8 mouse cellular contexts compared by ENCODE assay signal in genomic region chr6:71804061-71804829, GRCm38 (mm10). TPM values are rescaled to one million over a fixed set of nuclear protein-coding genes. Genes with fewer than 3 reads are reported as not detected.
DNase-seq lines count a peak whose midpoint lies in the region; ATAC-seq and TF ChIP-seq lines count a peak whose summit lies in the region.

No protein-coding gene starts in this region.

- peak; percentile 93 to 98 (median 97); a peak in 5 of 6 replicates for TF ChIP-seq CTCF in MEL (IDR thresholded peaks at IDR 0.05 in 2 of 3, conservative IDR thresholded peaks at IDR 0.05 in 1 of 3; ENCODE audit: control insufficient read depth in 1 of 3, insufficient read depth in 1 of 3, low read depth in 2 of 3, low read length in 3 of 3, poor library complexity in 1 of 3, severe bottlenecking in 1 of 3)

- H3K27me3 ChIP-seq in MEL (ENCODE audit: control insufficient read depth in 1 of 2, insufficient read depth in 2 of 2, low read length in 2 of 2) = no peaks in the 10 kb centered on the region
- H3K27me3 ChIP-seq in forebrain, embryonic 12.5 days = no peaks in the 10 kb centered on the region
- H3K27me3 ChIP-seq in liver, embryonic 16.5 days (ENCODE audit: control insufficient read depth, insufficient read depth, low read depth, low read length) = no peaks in the 10 kb centered on the region
- no peaks in the 10 kb centered on the region for H3K27me3 ChIP-seq in neural tube, embryonic 13.5 days

- no peaks in the 10 kb centered on the region for H3K9me3 ChIP-seq in MEL (replicated peaks; ENCODE audit: insufficient read depth, low read length)
- H3K9me3 ChIP-seq in forebrain, embryonic 12.5 days = no peaks in the 10 kb centered on the region
- H3K9me3 ChIP-seq in liver, embryonic 16.5 days (replicated peaks; ENCODE audit: control insufficient read depth, low read length) = no peaks in the 10 kb centered on the region
- no peaks in the 10 kb centered on the region for H3K9me3 ChIP-seq in neural tube, embryonic 13.5 days

- WGBS in forebrain, embryonic 12.5 days = 30% methylated on average over 12 of the region's 12 CpGs
- 10% methylated on average over 12 of the region's 12 CpGs for WGBS in liver, embryonic 16.5 days (ENCODE audit: insufficient replicate concordance)
- WGBS in neural tube, embryonic 13.5 days = 28% methylated on average over 12 of the region's 12 CpGs

- intact Hi-C loops in heart, postnatal 14 days (cut with DNase I) = loop anchor here (5.0 to 10.0 kb wide), 7 partner anchors 172 to 657 kb away; partner anchors contain the start of genes Kdm3a and Rnf103

- TF ChIP-seq RAD21 in MEL (IDR thresholded peaks at IDR 0.05; ENCODE audit: low read depth, low read length) = peak; percentile 100

- H3K4me3 ChIP-seq in MEL (ENCODE audit: control insufficient read depth in 1 of 2, insufficient read depth in 1 of 2, low read depth in 2 of 2, low read length in 2 of 2) = no peak overlapping the region
- H3K4me3 ChIP-seq in forebrain, embryonic 12.5 days (replicated peaks) = no peak overlapping the region
- no peak overlapping the region for H3K4me3 ChIP-seq in liver, embryonic 16.5 days (ENCODE audit: low read depth, low read length)
- no peak overlapping the region for H3K4me3 ChIP-seq in neural tube, embryonic 13.5 days

- H3K4me2 ChIP-seq in forebrain, embryonic 12.5 days = no peak overlapping the region
- no peak overlapping the region; the same call in 1 of the 2 replicates for H3K4me2 ChIP-seq in liver, embryonic 16.5 days (ENCODE audit: low read depth, low read length)
- no peak overlapping the region for H3K4me2 ChIP-seq in neural tube, embryonic 13.5 days

- H3K4me1 ChIP-seq in MEL (ENCODE audit: control insufficient read depth in 1 of 2, insufficient read depth in 2 of 2, low read length in 2 of 2) = peaks cover 5 to 11% of the 10 kb centered on the region in 2 experiments
- no peaks in the 10 kb centered on the region for H3K4me1 ChIP-seq in forebrain, embryonic 12.5 days
- H3K4me1 ChIP-seq in liver, embryonic 16.5 days (ENCODE audit: control insufficient read depth, low read depth, low read length) = peaks cover 26% of the 10 kb centered on the region
- H3K4me1 ChIP-seq in neural tube, embryonic 13.5 days (replicated peaks) = peaks cover 7% of the 10 kb centered on the region

- H3K27ac ChIP-seq in MEL (ENCODE audit: control insufficient read depth, low read depth, low read length) = no peak overlapping the region
- H3K27ac ChIP-seq in forebrain, embryonic 12.5 days = peak overlapping the region; percentile 22; the same call in 1 of the 2 replicates
- H3K27ac ChIP-seq in liver, embryonic 16.5 days (ENCODE audit: low read length) = no peak overlapping the region
- H3K27ac ChIP-seq in neural tube, embryonic 13.5 days (replicated peaks) = peak overlapping the region; percentile 38; the same call in 1 of the 2 replicates

- peak; percentile 88 for DNase-seq in MEL (ENCODE audit: low read depth, low spot score)
- peak; percentile 75 for DNase-seq in c-Kit-positive CD71-positive TER-119-negative erythroid progenitor cells, embryonic 14.5 days (ENCODE audit: low read depth)
- peak; percentile 75 to 79 for DNase-seq in heart, postnatal 14 days
- peak; percentile 76 to 83 for DNase-seq in kidney, postnatal 4 days
- DNase-seq in thymus, postnatal 14 days = peak; percentile 76

- TF ChIP-seq POLR2A in MEL (IDR thresholded peaks at IDR 0.05; ENCODE audit: control insufficient read depth in 1 of 2, insufficient read depth in 1 of 2, low read depth in 1 of 2, low read length in 2 of 2, poor library complexity in 1 of 2) = no peak

- H3K36me3 ChIP-seq in MEL (ENCODE audit: control insufficient read depth in 1 of 2, insufficient read depth in 2 of 2, low read length in 2 of 2) = 0 out of 4 replicates have a peak, but pooled peaks cover 0 to 6% of the 10 kb centered on the region in 2 experiments
- H3K36me3 ChIP-seq in forebrain, embryonic 12.5 days (replicated peaks) = peaks cover 9% of the 10 kb centered on the region
- no peaks in the 10 kb centered on the region for H3K36me3 ChIP-seq in liver, embryonic 16.5 days (ENCODE audit: control insufficient read depth, insufficient read depth)
- H3K36me3 ChIP-seq in neural tube, embryonic 13.5 days = peaks cover 51% of the 10 kb centered on the region

- no peak overlapping the region for H3K9ac ChIP-seq in MEL (ENCODE audit: control insufficient read depth, low read depth, low read length, poor library complexity, severe bottlenecking)
- H3K9ac ChIP-seq in forebrain, embryonic 12.5 days = no peak overlapping the region
- H3K9ac ChIP-seq in liver, embryonic 16.5 days (ENCODE audit: low read depth, low read length) = no peak overlapping the region
- no peak overlapping the region for H3K9ac ChIP-seq in neural tube, embryonic 13.5 days

- no peaks in the 10 kb centered on the region for H3K79me2 ChIP-seq in MEL (ENCODE audit: control insufficient read depth, insufficient read depth, low read length, poor library complexity)

- ATAC-seq in forebrain, embryonic 12.5 days (ENCODE audit: low FRiP score) = peak; percentile 89
- ATAC-seq in liver, embryonic 16.5 days (ENCODE audit: low read depth) = peak; percentile 59
- peak; percentile 90 for ATAC-seq in neural tube, embryonic 13.5 days (ENCODE audit: low read depth)

- 0 out of 4 replicates have a peak, but pooled peaks of 1 of the 2 experiments have one; percentile 5 for TF ChIP-seq EP300 in MEL (IDR thresholded peaks at IDR 0.05; ENCODE audit: low read depth in 1 of 2, low read length in 2 of 2)

TF ChIP-seq in MEL, 35 proteins besides CTCF, POLR2A, EP300 and RAD21 (continues in another document):
- TF ChIP-seq NELFE (IDR thresholded peaks at IDR 0.05; ENCODE audit: low read depth, low read length) (no peak), KAT2A (conservative IDR thresholded peaks at IDR 0.05; ENCODE audit: low read depth, low read length) (no peak), USF1 (IDR thresholded peaks at IDR 0.05; ENCODE audit: low read depth, low read length) (no peak), MYC (IDR thresholded peaks at IDR 0.05; ENCODE audit: low read depth, low read length) (0 out of 2 replicates have a peak, but pooled peaks have one; percentile 21), CHD1 (IDR thresholded peaks at IDR 0.05; ENCODE audit: low read depth, low read length) (no peak), UBTF (IDR thresholded peaks at IDR 0.05; ENCODE audit: borderline replicate concordance, insufficient read depth, low read depth, low read length) (no peak), RCOR1 (IDR thresholded peaks at IDR 0.05; ENCODE audit: low read depth, low read length) (no peak), MXI1 (IDR thresholded peaks at IDR 0.05; ENCODE audit: low read depth, low read length) (peak; percentile 36; the same call in 1 of the 2 replicates), POLR2AphosphoS5 (IDR thresholded peaks at IDR 0.05; ENCODE audit: borderline replicate concordance, low read depth, low read length) (no peak), ETS1 (IDR thresholded peaks at IDR 0.05; ENCODE audit: low read depth, low read length) (no peak), ZNF384 (IDR thresholded peaks at IDR 0.05; ENCODE audit: low read depth, low read length) (0 out of 2 replicates have a peak, but pooled peaks have one; percentile 34), TBP (IDR thresholded peaks at IDR 0.05; ENCODE audit: low read depth, low read length) (0 out of 2 replicates have a peak, but pooled peaks have one; percentile 32), NRF1 (IDR thresholded peaks at IDR 0.05; ENCODE audit: insufficient read depth, low read depth, low read length, poor library complexity, severe bottlenecking) (0 out of 2 replicates have a peak, but pooled peaks have one; percentile 15), ZC3H11A (IDR thresholded peaks at IDR 0.05; ENCODE audit: low read depth, low read length) (peak; percentile 95), GABPA (IDR thresholded peaks at IDR 0.05; ENCODE audit: low read depth, low read length) (no peak), ZKSCAN1 (IDR thresholded peaks at IDR 0.05; ENCODE audit: low read depth, low read length) (no peak), ZMIZ1 (IDR thresholded peaks at IDR 0.05; ENCODE audit: low read depth, low read length) (no peak), MAFK (IDR thresholded peaks at IDR 0.05; ENCODE audit: borderline replicate concordance, low read depth, low read length) (no peak), E2F4 (IDR thresholded peaks at IDR 0.05; ENCODE audit: borderline replicate concordance, low read depth, low read length) (no peak), TCF12 (IDR thresholded peaks at IDR 0.05; ENCODE audit: low read depth, low read length) (no peak; the same call in 1 of the 2 replicates), SMC3 (IDR thresholded peaks at IDR 0.05; ENCODE audit: low read depth, low read length) (peak; percentile 96), BHLHE40 (IDR thresholded peaks at IDR 0.05; ENCODE audit: borderline replicate concordance, low read depth, low read length) (no peak), POLR2AphosphoS2 (IDR thresholded peaks at IDR 0.05; ENCODE audit: low read length) (no peak), MYB (IDR thresholded peaks at IDR 0.05; ENCODE audit: low read depth, low read length) (no peak), CHD2 (IDR thresholded peaks at IDR 0.05; ENCODE audit: low read length) (no peak), JUND (IDR thresholded peaks at IDR 0.05; ENCODE audit: low read depth, low read length) (no peak), MAZ (IDR thresholded peaks at IDR 0.05; ENCODE audit: low read depth, low read length) (no peak), ELF1 (IDR thresholded peaks at IDR 0.05; ENCODE audit: low read depth, low read length) (no peak)

RNA-seq across cellular contexts. Expression of gene Mrpl35, which starts 22.5 kb away (rescaled TPM):
- 26.0 and 28.3 TPM in 2 replicates for total RNA-seq in MEL (2012; rRNA removed)
- polyA plus RNA-seq in MEL (2012; ENCODE audit: insufficient read depth in 1 of 2, insufficient read length in 2 of 2, low read depth in 1 of 2, low replicate concordance in 2 of 2, missing spikeins in 1 of 2) = 10 to 100 TPM in 1 of 2 experiments, not detected in 1; 34.8 TPM
- 50.7 and 50.9 TPM in 2 replicates for polyA plus RNA-seq in forebrain, embryonic 12.5 days (2016; fragmentation: Nextera tagmentation; extraction: Ambion mirVana)
- total RNA-seq in heart, postnatal 14 days (2021) = 10 to 100 TPM; 45.3 to 48.3 TPM
- polyA plus RNA-seq in liver, embryonic 16.5 days (2015; fragmentation: Nextera tagmentation; extraction: Ambion mirVana) = 51.1 and 55.0 TPM in 2 replicates
- polyA plus RNA-seq in neural tube, embryonic 13.5 days (2015; fragmentation: Nextera tagmentation; extraction: Ambion mirVana) = 44.9 and 47.9 TPM in 2 replicates

RNA-seq across cellular contexts. Expression of gene Immt, which starts 26.9 kb away (rescaled TPM):
- total RNA-seq in MEL (2012; rRNA removed) = 133 and 137 TPM in 2 replicates
- polyA plus RNA-seq in MEL (2012; ENCODE audit: insufficient read depth in 1 of 2, insufficient read length in 2 of 2, low read depth in 1 of 2, low replicate concordance in 2 of 2, missing spikeins in 1 of 2) = 100 to 1,000 TPM; 158 to 702 TPM
- 151 and 156 TPM in 2 replicates for polyA plus RNA-seq in forebrain, embryonic 12.5 days (2016; fragmentation: Nextera tagmentation; extraction: Ambion mirVana)
- total RNA-seq in heart, postnatal 14 days (2021) = 100 to 1,000 TPM; 596 to 612 TPM
- polyA plus RNA-seq in liver, embryonic 16.5 days (2015; fragmentation: Nextera tagmentation; extraction: Ambion mirVana) = 111 and 113 TPM in 2 replicates
- 153 and 160 TPM in 2 replicates for polyA plus RNA-seq in neural tube, embryonic 13.5 days (2015; fragmentation: Nextera tagmentation; extraction: Ambion mirVana)

Comparison
In these comparisons a context has a peak if more than half of its experiments do, and no peak if none do; other contexts are left out.
1. H3K27ac ChIP-seq: peak in forebrain, embryonic 12.5 days (single experiment) and neural tube, embryonic 13.5 days (single experiment); none in MEL (single experiment) and liver, embryonic 16.5 days (single experiment).
2. Peak in every context shown above with its lines, with median percentiles within 50 percentile points of each other: DNase-seq and ATAC-seq.